Mouse (Mus musculus) cerebellum, postnatal 36 days (tissue): ENCODE measurements around the gene Mrgprd.

Source experiments
- DNase-seq, 2 experiments: peaks; one replicate each; pipeline ENCODE4 v3.0.0; 2021 to 2022; ENCODE audit warnings: mixed read lengths in 2 of 2

The Mrgprd gene

GRCm38 (mm10) chr7:145304153-145304552 is 10.5 kb upstream of the Mrgprd start:
- no peak for DNase-seq

GRCm38 (mm10) chr7:145307636-145308035 is 7.0 kb upstream of the Mrgprd start:
- no peak for DNase-seq

- peak; percentile 60 to 70 for DNase-seq
Measured at GRCm38 (mm10) chr7:145308061-145308675, 6.5 kb upstream of the Mrgprd start.

GRCm38 (mm10) chr7:145308866-145309265 is 5.8 kb upstream of the Mrgprd start:
- DNase-seq, result no peak

GRCm38 (mm10) chr7:145309877-145310276 is 4.8 kb upstream of the Mrgprd start:
- no peak for DNase-seq

- no peak for DNase-seq
Measured at GRCm38 (mm10) chr7:145310526-145310925, 4.1 kb upstream of the Mrgprd start.

- DNase-seq, result no peak
Measured at GRCm38 (mm10) chr7:145312137-145312536, 2.5 kb upstream of the Mrgprd start.

- DNase-seq, result no peak
Measured at GRCm38 (mm10) chr7:145317522-145317921, 2.9 kb downstream of the Mrgprd start.

GRCm38 (mm10) chr7:145319481-145319880 is 4.8 kb downstream of the Mrgprd start:
- peak; percentile 49 to 68 for DNase-seq

- DNase-seq, result no peak
Measured at GRCm38 (mm10) chr7:145323607-145324006, 9.0 kb downstream of the Mrgprd start.

GRCm38 (mm10) chr7:145325697-145326096 is 11.1 kb downstream of the Mrgprd start:
- no peak for DNase-seq

- DNase-seq, result no peak
Measured at GRCm38 (mm10) chr7:145329982-145330381, 15.3 kb downstream of the Mrgprd start.

GRCm38 (mm10) chr7:145330641-145331040 is 16.0 kb downstream of the Mrgprd start:
- no peak for DNase-seq

GRCm38 (mm10) chr7:145332376-145333041 is 17.9 kb downstream of the Mrgprd start:
- DNase-seq, result peak; percentile 73 to 77

- DNase-seq, result no peak
Measured at GRCm38 (mm10) chr7:145333936-145334335, 19.3 kb downstream of the Mrgprd start.

GRCm38 (mm10) chr7:145334428-145335027 is 19.9 kb downstream of the Mrgprd start:
- DNase-seq, result no peak

- DNase-seq, result peak; percentile 94 to 95
Measured at GRCm38 (mm10) chr7:145335199-145335598, 20.6 kb downstream of the Mrgprd start.

- DNase-seq, result peak; percentile 66 to 73
Measured at GRCm38 (mm10) chr7:145335616-145336332, 21.1 kb downstream of the Mrgprd start.

- DNase-seq, result peak in 1 of 2 experiments; percentile 54
Measured at GRCm38 (mm10) chr7:145337889-145338288, 23.3 kb downstream of the Mrgprd start.

GRCm38 (mm10) chr7:145340248-145340904 is 25.7 kb downstream of the Mrgprd start:
- no peak for DNase-seq
